8 mouse cellular contexts compared by ENCODE assay signal in the genomic region with DNA sequence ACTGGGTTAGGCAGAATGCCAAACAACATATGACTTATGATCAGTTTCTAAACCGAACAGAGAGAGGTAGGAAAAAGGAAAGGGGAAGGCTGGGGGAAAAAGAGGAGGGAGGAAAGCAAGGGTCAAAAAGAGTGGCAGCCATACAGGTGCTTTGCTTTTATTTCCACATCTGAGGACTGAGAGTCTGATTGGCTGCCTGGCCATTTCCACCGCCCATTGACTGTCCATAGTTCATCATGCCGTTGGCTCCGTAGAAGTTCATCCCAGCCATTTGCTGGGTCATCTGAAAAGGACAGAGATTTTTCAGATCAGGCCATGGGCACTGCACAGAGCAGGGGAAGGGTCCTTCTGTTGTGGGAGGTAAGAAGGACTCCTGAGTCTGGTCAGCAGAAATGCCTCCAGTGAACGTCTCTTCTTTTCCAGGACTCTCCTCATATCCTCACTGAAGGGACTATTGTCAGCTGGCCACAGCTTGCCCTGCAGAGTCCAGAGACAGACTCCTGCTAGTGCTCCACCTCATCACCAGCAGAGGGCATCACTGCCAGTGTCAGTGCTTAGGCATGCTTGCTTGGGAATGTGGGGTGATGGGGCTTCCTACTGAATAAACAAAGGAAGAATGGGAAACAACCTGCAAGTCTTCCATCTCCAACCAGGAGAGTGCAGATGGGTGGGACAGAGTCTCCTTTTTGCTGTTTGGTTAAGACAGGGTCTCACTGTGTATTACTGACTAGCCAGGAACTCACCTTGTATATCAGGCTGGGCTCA. TPM values are rescaled to one million over a fixed set of nuclear protein-coding genes. Genes with fewer than 3 reads are reported as not detected.
DNase-seq lines count a peak whose midpoint lies in the region; ATAC-seq and TF ChIP-seq lines count a peak whose summit lies in the region.

No protein-coding gene starts in this region.

- H3K4me2 ChIP-seq in midbrain, embryonic 14.5 days (ENCODE audit: low read length): no peak overlapping the region

- no peak overlapping the region for H3K27ac ChIP-seq in gastrocnemius, adult 2 months
- no peak overlapping the region for H3K27ac ChIP-seq in testis, adult 2 months (ENCODE audit: control insufficient read depth, insufficient read depth, low read depth, low read length)
- H3K27ac ChIP-seq in midbrain, embryonic 14.5 days (replicated peaks; ENCODE audit: low read depth, low read length): no peak overlapping the region

- no peaks in the 10 kb centered on the region for H3K9me3 ChIP-seq in midbrain, embryonic 14.5 days (ENCODE audit: control insufficient read depth, low read length)

- no peaks in the 10 kb centered on the region for H3K4me1 ChIP-seq in testis, adult 2 months (ENCODE audit: control insufficient read depth, insufficient read depth, low read length)
- no peaks in the 10 kb centered on the region for H3K4me1 ChIP-seq in midbrain, embryonic 14.5 days (ENCODE audit: control insufficient read depth, insufficient read depth, low read length)

- no peak for DNase-seq in gastrocnemius, adult 2 months
- no peak for DNase-seq in gastrocnemius, postnatal 25 days
- DNase-seq in testis, postnatal 14 days (ENCODE audit: low spot score): no peak
- peak; percentile 44 for DNase-seq in embryo, embryonic 11 days
- peak; percentile 51 to 64 for DNase-seq in layer of hippocampus, postnatal 10 days (ENCODE audit: low spot score in 2 of 2)
- peak; percentile 64 for DNase-seq in midbrain, embryonic 14.5 days
- no peak for DNase-seq in urinary bladder, adult 18-20 months (ENCODE audit: low spot score in 2 of 2)

- H3K9ac ChIP-seq in midbrain, embryonic 14.5 days (replicated peaks; ENCODE audit: low read length): no peak overlapping the region

- no peak overlapping the region for H3K4me3 ChIP-seq in gastrocnemius, adult 2 months
- H3K4me3 ChIP-seq in testis, adult 2 months (ENCODE audit: control insufficient read depth, low read depth, low read length): no peak overlapping the region
- H3K4me3 ChIP-seq in midbrain, embryonic 14.5 days (replicated peaks; ENCODE audit: low read depth, low read length): no peak overlapping the region

- TF ChIP-seq CTCF in gastrocnemius, adult 2 months (IDR thresholded peaks at IDR 0.05): peak; percentile 49
- peak; percentile 45; the same call in 1 of the 2 replicates for TF ChIP-seq CTCF in testis, adult 2 months (IDR thresholded peaks at IDR 0.05; ENCODE audit: control insufficient read depth, insufficient read depth, insufficient replicate concordance, low read depth, low read length)

- peaks cover 2% of the 10 kb centered on the region for H3K36me3 ChIP-seq in testis, adult 2 months (ENCODE audit: control insufficient read depth, insufficient read depth, low read length)
- peaks cover 64% of the 10 kb centered on the region for H3K36me3 ChIP-seq in midbrain, embryonic 14.5 days (ENCODE audit: control insufficient read depth, insufficient read depth, low read length)

- no peak for TF ChIP-seq POLR2A in testis, adult 2 months (IDR thresholded peaks at IDR 0.05; ENCODE audit: control insufficient read depth, low read depth, low read length)

- ATAC-seq in midbrain, embryonic 14.5 days (ENCODE audit: low FRiP score, low TSS enrichment): no peak

- no peaks in the 10 kb centered on the region for H3K27me3 ChIP-seq in testis, adult 2 months (ENCODE audit: control insufficient read depth, insufficient read depth, low read length)
- H3K27me3 ChIP-seq in midbrain, embryonic 14.5 days (ENCODE audit: control insufficient read depth, insufficient read depth, low read length): no peaks in the 10 kb centered on the region

- WGBS in midbrain, embryonic 14.5 days: 84% methylated on average over 5 of the region's 5 CpGs

- intact Hi-C loops in gastrocnemius, adult 2 months (cut with DNase I): no loop called here

RNA-seq across cellular contexts. Expression of a gene that starts 18.1 kb away (rescaled TPM):
- total RNA-seq in gastrocnemius, adult 2 months (2021): under 1 TPM; 0.20 to 0.42 TPM
- under 1 TPM; 0.38 to 0.48 TPM for total RNA-seq in gastrocnemius, postnatal 25 days (2021)
- polyA plus RNA-seq in testis, adult 2 months (2012; rRNA removed): 1.8 and 2.4 TPM in 2 replicates
- 1 to 10 TPM; 3.0 to 3.3 TPM for total RNA-seq in layer of hippocampus, postnatal 10 days (2021)
- 6.4 and 6.6 TPM in 2 replicates for polyA plus RNA-seq in midbrain, embryonic 14.5 days (2014; fragmentation: Nextera tagmentation; extraction: Ambion mirVana)

RNA-seq across cellular contexts. Expression of a gene that starts 44.7 kb away (rescaled TPM):
- under 1 TPM; 0.74 to 0.78 TPM for total RNA-seq in gastrocnemius, adult 2 months (2021)
- 1 to 10 TPM; 1.5 to 2.2 TPM for total RNA-seq in gastrocnemius, postnatal 25 days (2021)
- polyA plus RNA-seq in testis, adult 2 months (2012; rRNA removed): 10.6 and 10.9 TPM in 2 replicates
- 10 to 100 TPM; 12.8 to 13.0 TPM for total RNA-seq in layer of hippocampus, postnatal 10 days (2021)
- polyA plus RNA-seq in midbrain, embryonic 14.5 days (2014; fragmentation: Nextera tagmentation; extraction: Ambion mirVana): 32.5 and 33.5 TPM in 2 replicates

RNA-seq across cellular contexts. Expression of a gene that starts 47.5 kb away (rescaled TPM):
- 10 to 100 TPM; 10.8 to 18.2 TPM for total RNA-seq in gastrocnemius, adult 2 months (2021)
- total RNA-seq in gastrocnemius, postnatal 25 days (2021): 10 to 100 TPM; 14.5 to 15.9 TPM
- 14.1 and 17.2 TPM in 2 replicates for polyA plus RNA-seq in testis, adult 2 months (2012; rRNA removed)
- 100 to 1,000 TPM; 123 to 131 TPM for total RNA-seq in layer of hippocampus, postnatal 10 days (2021)
- 47.5 and 52.0 TPM in 2 replicates for polyA plus RNA-seq in midbrain, embryonic 14.5 days (2014; fragmentation: Nextera tagmentation; extraction: Ambion mirVana)

Comparison
In these comparisons a context has a peak if more than half of its experiments do, and no peak if none do; other contexts are left out.
1. DNase-seq: peak in embryo, embryonic 11 days (single experiment), layer of hippocampus, postnatal 10 days (2 of 2) and midbrain, embryonic 14.5 days (single experiment); none in gastrocnemius, adult 2 months (single experiment), gastrocnemius, postnatal 25 days (single experiment), testis, postnatal 14 days (single experiment) and urinary bladder, adult 18-20 months (0 of 2).
2. RNA of a gene that starts 44.7 kb away (total RNA-seq): 12.8 to 13.0 TPM in layer of hippocampus, postnatal 10 days; 1.5 to 2.2 TPM in gastrocnemius, postnatal 25 days and 0.74 to 0.78 TPM in gastrocnemius, adult 2 months; every median in the first group is over 4 times any median in the second.
3. RNA of a gene that starts 47.5 kb away (total RNA-seq): 123 to 131 TPM in layer of hippocampus, postnatal 10 days; 10.8 to 18.2 TPM in gastrocnemius, adult 2 months and 14.5 to 15.9 TPM in gastrocnemius, postnatal 25 days; every median in the first group is over 4 times any median in the second.